Mouse (Mus musculus): ENCODE data around the gene Naa80.
A peak's percentile ranks its signal among the peaks of the same experiment; 100 is the strongest.

Gene Naa80

GRCm38 (mm10) chr9:107624539-107624938 lies 45.9 kb downstream of the Naa80 start:
- DNase-seq, result peak; percentile 59

- DNase-seq, result no peak
Observed at GRCm38 (mm10) chr9:107624951-107625350, 46.3 kb downstream of the Naa80 start.

GRCm38 (mm10) chr9:107625351-107626128 lies 46.9 kb downstream of the Naa80 start:
- no peak for DNase-seq

- no peak for DNase-seq
Observed at GRCm38 (mm10) chr9:107626158-107626843, 47.6 kb downstream of the Naa80 start.

GRCm38 (mm10) chr9:107626844-107627277 lies 48.2 kb downstream of the Naa80 start:
- DNase-seq, result peak; percentile 91

- DNase-seq, result peak; percentile 12
Observed at GRCm38 (mm10) chr9:107627387-107628255, 48.9 kb downstream of the Naa80 start.

- DNase-seq, result peak; percentile 84
Observed at GRCm38 (mm10) chr9:107628721-107629410, 50.2 kb downstream of the Naa80 start.

GRCm38 (mm10) chr9:107629411-107629730 lies 50.7 kb downstream of the Naa80 start:
- no peak for DNase-seq

GRCm38 (mm10) chr9:107629901-107630425 lies 51.3 kb downstream of the Naa80 start:
- peak; percentile 54 for DNase-seq

- peak; percentile 20 for DNase-seq
Observed at GRCm38 (mm10) chr9:107630576-107630975, 51.9 kb downstream of the Naa80 start.

- no peak for DNase-seq
Observed at GRCm38 (mm10) chr9:107631311-107631826, 52.7 kb downstream of the Naa80 start.

GRCm38 (mm10) chr9:107631861-107632260 lies 53.2 kb downstream of the Naa80 start:
- no peak for DNase-seq

- peak; percentile 50 for DNase-seq
Observed at GRCm38 (mm10) chr9:107632478-107632877, 53.8 kb downstream of the Naa80 start.

GRCm38 (mm10) chr9:107633091-107633660 lies 54.5 kb downstream of the Naa80 start:
- DNase-seq, result peak; percentile 90

Measured in kidney, postnatal 14 days (tissue).